Mouse (Mus musculus) brain, embryonic 14.5 days (tissue): Measurements from ENCODE around the gene 1110012L19Rik.

Experiments
- CTCF ChIP-seq: fragments of 200-500 bp; IDR thresholded peaks from 2 replicates; pipeline ENCODE4 v1.5.1; 2012; ENCODE audit warnings: inconsistent platforms, mild to moderate bottlenecking, moderate library complexity, borderline replicate concordance; ENCODE audit not compliant: insufficient read depth, insufficient read length; ENCODE audit errors: extremely low read depth
- POLR2A ChIP-seq: fragments of 200-500 bp; IDR thresholded peaks from 2 replicates; pipeline ENCODE4 v1.6.1; 2012; ENCODE audit warnings: mild to moderate bottlenecking, inconsistent platforms, borderline replicate concordance; ENCODE audit not compliant: poor library complexity, insufficient read depth, insufficient read length, severe bottlenecking; ENCODE audit errors: extremely low read depth

GRCm38 (mm10) chrX:70362985-70363384 lies 22.7 kb upstream of the 1110012L19Rik start:
- TF ChIP-seq POLR2A (no peak), CTCF (no peak)
